Mouse (Mus musculus): ENCODE measurements at regions not wholly inside any gene's neighbourhood (a gene's known extent, or its start where the extent isn't known, plus 50 kb on each side); places are given as distances from the start of the nearest gene placed in this dataset.

GRCm38 (mm10) chr15:62301567-62301966, 1378.8 kb upstream of the A1bg start:
- in situ Hi-C loops (cut with MboI, MseI): loop anchor here (25.0 kb wide), 1 partner anchor 1564 kb away; no protein-coding TSS in a partner anchor

GRCm38 (mm10) chr15:62297138-62297537, 1374.3 kb upstream of the A1bg start:
- in situ Hi-C loops (cut with MboI, MseI): loop anchor here (10.0 kb wide), 1 partner anchor 198 kb away; no protein-coding TSS in a partner anchor

DNA sequence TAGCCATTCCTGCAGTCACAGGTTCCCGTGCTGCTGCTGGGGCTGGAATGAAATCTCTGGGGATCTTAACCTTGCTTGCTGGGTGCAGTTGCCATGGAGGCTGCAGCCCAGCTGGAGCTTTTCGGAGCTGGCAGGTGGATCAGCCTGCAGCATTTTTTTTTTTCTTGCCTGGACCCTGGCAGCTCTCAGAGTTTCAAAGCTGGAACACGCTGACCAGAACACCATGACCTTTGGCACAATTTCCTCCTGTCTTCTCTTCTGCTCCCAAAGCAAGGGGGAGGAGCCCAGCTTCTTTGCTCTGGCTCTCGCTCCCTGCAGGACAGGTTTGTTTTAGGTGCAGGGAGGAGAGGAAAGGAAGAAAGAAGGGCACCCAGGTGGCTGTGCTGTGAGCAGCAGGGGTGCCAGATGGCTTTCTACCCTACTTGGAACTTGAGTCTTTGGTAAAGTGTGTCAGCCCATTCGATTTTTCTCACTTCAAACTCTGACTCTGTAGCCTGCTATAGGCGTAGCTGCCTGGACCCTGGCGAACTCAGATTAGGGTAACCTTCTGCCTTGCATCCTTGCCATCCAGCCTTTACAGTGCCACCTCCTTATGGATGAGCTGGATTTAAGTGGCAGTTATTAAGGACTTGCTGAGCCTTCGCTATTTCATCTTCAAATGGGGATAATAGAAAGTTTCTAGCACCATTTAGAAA, 1372.6 kb upstream of the A1bg start:
- in situ Hi-C loops (cut with MboI, MseI): loop anchor here (10.0 kb wide), 1 partner anchor 199 kb away; no protein-coding TSS in a partner anchor

GRCm38 (mm10) chr15:62294786-62295185, 1372.0 kb upstream of the A1bg start:
- in situ Hi-C loops (cut with MboI, MseI): loop anchor here (10.0 kb wide), 1 partner anchor 200 kb away; no protein-coding TSS in a partner anchor

GRCm38 (mm10) chr15:62292876-62293275, 1370.1 kb upstream of the A1bg start:
- in situ Hi-C loops (cut with MboI, MseI): loop anchor here (10.0 kb wide), 1 partner anchor 202 kb away; no protein-coding TSS in a partner anchor

GRCm38 (mm10) chr15:62290687-62291086, 1367.9 kb upstream of the A1bg start:
- in situ Hi-C loops (cut with MboI, MseI): loop anchor here (10.0 kb wide), 1 partner anchor 204 kb away; no protein-coding TSS in a partner anchor

DNA sequence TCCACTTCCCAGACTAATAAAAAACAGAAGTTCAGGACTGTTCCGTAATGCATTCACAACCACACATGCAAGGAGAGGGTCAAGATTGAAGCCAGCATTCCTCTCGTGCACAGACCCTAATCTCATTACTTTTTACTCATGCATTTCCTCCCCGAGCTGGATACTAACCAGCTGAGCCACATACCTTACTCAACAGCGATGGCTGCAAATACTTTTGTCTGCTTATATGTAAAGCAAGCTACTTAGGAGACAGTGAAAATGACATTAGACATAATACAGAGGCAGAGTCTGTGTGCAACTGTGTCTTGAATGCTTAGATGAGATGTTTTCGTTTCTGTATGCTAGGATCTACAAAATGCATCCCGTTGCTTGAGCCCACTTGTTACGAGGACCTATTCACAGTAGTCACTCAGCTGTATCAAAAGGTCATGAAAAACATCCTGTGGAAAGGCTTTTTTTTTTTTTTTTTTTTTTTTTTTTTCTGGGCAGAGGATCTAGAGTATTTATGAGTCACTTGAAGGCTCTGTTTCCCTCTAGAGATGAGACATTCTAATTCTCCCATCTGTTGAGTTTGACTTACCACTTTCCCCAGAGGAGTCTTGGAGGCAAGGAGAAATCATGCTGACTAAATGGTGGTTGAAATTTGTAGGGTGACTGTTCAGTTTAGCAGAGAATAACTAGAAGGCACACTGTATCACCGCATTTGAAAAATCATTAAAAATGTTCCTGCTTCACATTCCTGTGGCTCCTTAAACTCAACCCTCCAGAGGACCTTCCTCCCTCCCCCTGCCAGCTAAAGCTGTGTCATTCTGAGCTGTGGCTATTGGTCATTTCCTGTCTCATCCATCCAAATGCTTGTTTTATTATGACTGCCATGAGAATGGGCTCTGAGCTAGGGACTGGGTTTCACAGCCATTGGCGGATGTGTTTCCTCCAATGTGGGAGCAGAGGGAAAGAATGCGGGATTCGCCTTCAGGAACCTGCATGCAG, 1364.1 kb upstream of the A1bg start:
- in situ Hi-C loops (cut with MboI, MseI): no loop called here

GRCm38 (mm10) chr15:62284606-62285531, 1362.1 kb upstream of the A1bg start:
- in situ Hi-C loops (cut with MboI, MseI): no loop called here

GRCm38 (mm10) chr15:62283661-62284429, 1361.0 kb upstream of the A1bg start:
- in situ Hi-C loops (cut with MboI, MseI): no loop called here

GRCm38 (mm10) chr15:62282646-62283045, 1359.8 kb upstream of the A1bg start:
- in situ Hi-C loops (cut with MboI, MseI): no loop called here

- in situ Hi-C loops (cut with MboI, MseI): no loop called here
Observed at GRCm38 (mm10) chr15:62282116-62282515, 1359.3 kb upstream of the A1bg start.

DNA sequence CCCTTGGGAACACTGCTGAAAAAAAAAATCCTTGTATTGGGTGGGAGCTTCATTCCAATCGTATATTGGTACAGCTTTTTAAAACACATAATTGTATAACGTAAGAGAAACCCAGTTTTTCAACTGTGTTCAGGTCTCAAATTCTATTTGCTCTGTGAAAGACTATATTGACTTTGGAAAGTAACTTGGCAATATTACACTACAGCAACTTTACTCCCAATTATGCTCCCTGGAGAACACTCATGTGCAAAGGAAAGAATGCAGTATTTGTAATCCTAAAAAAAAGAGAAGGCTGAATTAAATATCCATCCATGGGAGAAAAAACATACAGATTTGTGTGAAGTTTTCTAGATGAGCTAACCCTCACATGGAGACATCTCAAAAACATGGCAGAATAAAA, 1356.7 kb upstream of the A1bg start:
- in situ Hi-C loops (cut with MboI, MseI): loop anchor here (10.0 kb wide), 2 partner anchors 175 to 845 kb away; no protein-coding TSS in a partner anchor

DNA sequence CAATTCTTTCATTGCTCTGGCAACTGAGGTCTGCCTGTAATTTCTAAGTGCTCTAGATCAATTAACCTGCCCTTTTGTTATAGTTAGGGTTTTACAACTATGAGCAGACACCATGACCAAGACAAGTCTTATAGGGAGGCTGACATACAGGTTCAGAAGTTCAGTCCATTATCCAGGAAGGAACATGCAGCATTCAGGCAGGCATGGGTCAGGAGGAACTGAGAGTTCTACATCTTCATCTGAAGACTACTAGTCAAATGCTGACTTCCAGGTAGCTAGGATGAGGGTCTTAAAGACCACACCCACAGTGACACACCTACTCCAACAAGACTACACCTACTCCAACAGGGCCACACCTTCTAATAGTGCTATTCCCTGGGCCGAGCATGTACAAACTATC, 1352.0 kb upstream of the A1bg start:
- in situ Hi-C loops (cut with MboI, MseI): loop anchor here (5.0 to 10.0 kb wide), 5 partner anchors 38 to 840 kb away; no protein-coding TSS in a partner anchor

DNA sequence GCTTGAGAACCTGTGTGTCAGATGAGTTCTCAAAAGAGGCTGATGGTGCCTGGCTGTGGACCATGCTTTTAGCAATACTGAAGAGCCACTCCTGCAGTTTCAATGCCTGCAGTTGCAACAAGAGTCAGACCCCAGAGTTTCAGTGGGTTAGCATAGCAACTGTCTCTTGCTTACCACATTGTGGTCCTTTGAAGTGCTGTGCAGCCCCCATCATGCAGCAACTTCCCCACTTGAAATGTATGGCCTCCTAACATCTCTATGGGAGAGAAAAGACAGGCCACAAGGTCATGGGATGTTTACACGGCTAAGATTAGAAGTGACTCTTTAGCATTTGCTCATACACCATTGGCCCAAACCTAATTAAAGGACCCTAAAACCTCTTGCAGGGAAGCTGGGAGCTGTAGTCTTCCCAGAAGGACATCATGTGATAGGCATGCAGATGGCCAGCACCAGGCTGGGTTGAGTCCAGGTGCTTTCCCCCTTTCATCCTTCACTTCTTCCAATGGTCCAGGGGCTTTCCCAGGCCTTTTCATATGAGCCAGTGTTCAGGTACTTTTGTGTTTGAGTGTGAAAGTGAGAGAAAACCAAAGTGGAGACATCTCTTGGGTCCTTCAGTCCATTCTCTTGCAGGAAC, 1351.2 kb upstream of the A1bg start:
- in situ Hi-C loops (cut with MboI, MseI): loop anchor here (5.0 to 10.0 kb wide), 5 partner anchors 37 to 839 kb away; no protein-coding TSS in a partner anchor

GRCm38 (mm10) chr15:62272755-62273154, 1349.9 kb upstream of the A1bg start:
- in situ Hi-C loops (cut with MboI, MseI): loop anchor here (5.0 to 10.0 kb wide), 5 partner anchors 35 to 838 kb away; no protein-coding TSS in a partner anchor

DNA sequence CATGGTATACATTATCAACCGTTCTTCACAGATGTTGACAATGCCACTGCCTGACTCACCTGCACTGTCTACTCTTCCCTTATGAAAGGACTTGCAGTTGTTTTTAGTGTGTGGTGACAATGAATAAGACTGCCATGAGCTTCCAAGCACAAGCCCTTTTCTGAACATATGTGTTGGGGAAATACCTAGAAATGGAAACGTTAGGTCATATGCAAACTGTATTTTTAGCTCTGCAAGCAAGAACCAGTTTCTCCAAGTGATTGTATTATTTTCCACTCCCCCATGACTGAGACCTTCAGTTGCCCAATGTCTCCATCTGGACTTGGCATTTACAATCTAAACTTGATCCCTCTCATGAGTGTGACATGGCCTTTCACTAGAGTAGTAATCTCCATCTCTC, 1348.6 kb upstream of the A1bg start:
- in situ Hi-C loops (cut with MboI, MseI): loop anchor here (5.0 to 10.0 kb wide), 5 partner anchors 34 to 837 kb away; no protein-coding TSS in a partner anchor

- in situ Hi-C loops (cut with MboI, MseI): no loop called here
Observed at GRCm38 (mm10) chr15:62268189-62268588, 1345.4 kb upstream of the A1bg start.

- in situ Hi-C loops (cut with MboI, MseI): no loop called here
Observed at GRCm38 (mm10) chr15:62267536-62267935, 1344.7 kb upstream of the A1bg start.

DNA sequence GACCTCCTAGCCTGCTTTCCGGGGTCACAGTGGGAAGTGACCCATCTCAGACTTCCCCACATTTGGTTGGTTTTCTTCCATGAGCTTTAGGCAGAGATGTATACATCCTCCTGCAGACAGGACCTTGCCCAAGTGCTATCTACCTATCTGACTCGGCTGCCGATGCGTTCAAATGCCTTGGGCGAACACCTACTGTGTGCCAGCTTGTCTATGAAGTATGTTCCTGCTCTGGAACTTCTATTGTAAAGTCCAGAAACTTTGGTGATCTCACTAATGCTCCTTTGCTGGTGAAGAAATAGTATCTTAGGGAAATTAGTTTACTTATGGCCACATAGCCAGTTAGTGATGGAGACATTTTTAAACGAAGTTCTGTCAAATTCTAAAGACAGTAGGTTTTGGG, 1343.2 kb upstream of the A1bg start:
- in situ Hi-C loops (cut with MboI, MseI): no loop called here

Measured in T-helper 2 cell (primary cell).